Mouse (Mus musculus): Measurements from ENCODE around the gene Plin4.
A peak's percentile ranks its signal among the peaks of the same experiment; 100 is the strongest.
"Not testable (repeated sequence)": the region's sequence is repeated elsewhere in the genome, so short reads cannot be mapped to it uniquely, and the experiment has no call there.

The Plin4 gene

GRCm38 (mm10) chr17:56125276-56125630 lies 15.7 kb upstream of the Plin4 start:
- DNase-seq: no peak

- DNase-seq: peak; percentile 66 to 80
Observed at GRCm38 (mm10) chr17:56124377-56125275, 15.0 kb upstream of the Plin4 start.

GRCm38 (mm10) chr17:56123681-56124340 lies 14.2 kb upstream of the Plin4 start:
- DNase-seq: no peak

DNA sequence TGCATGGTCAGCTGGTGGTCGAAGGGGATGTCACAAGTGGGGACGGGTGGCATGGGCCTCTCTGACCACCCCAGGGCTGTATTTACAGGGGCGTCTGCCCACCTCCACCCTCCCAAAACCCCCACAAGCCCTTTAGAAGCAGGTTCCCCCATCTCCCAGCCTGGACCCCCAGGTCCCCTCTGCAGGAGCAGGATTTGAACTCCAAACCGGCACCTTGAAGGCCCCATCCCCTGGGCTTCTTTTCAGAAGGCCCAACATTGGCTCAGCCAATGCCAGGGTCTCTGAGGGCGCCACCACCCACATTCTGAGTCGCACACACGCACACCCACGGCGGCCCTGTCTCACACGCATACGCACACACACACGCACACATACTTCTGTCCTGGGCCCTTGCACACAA lies 13.6 kb upstream of the Plin4 start:
- no peak for DNase-seq

GRCm38 (mm10) chr17:56121826-56122225 lies 12.2 kb upstream of the Plin4 start, which contains the start of gene Lrg1:
Gene Lrg1 (minus strand): TSS chr17:56122001.
- no peak for DNase-seq

DNA sequence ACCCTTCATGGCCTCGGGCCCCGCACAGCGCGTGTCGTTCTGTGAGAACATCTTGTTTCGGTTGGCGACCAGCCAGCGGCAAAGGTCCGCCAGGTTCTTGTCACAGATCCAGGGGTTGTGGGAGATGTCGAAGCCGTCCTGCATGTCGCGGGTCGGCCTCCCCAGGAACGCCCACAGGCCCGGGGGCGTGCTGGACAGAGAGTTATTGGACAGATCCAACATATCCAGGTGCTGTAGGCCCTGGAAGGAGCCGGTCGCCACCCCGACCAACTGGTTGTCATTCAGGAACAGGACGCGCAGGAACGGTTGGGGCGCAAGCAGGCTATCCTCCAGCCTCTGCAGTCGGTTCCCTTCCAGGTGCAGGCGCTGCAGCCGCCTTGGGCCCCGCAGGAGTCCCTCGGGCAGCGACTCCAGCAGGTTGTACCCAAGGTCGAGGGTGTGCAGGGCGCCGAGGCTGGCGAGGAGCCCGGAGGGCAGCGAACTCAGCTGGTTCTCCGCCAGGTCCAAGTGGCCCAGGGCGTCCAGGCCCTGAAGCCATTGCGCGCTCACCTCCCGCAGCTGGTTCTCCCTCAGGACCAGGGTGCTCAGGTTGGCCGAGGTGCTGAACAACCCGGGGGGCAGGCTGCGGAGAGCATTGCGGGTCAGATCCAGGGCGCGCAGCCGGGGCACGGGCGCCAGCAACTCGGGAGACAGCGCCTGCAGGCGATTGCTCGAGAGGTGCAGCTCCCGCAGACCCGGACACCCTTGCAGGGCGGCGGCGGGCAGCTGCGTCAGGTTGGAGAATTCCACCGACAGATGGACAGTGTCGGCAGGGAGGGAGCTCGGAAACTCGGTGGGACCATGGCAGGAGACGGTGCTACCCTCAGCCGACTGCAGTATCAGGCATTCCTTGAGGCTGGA lies 10.6 kb upstream of the Plin4 start:
- peak; percentile 69 for DNase-seq

- no peak for DNase-seq
Observed at GRCm38 (mm10) chr17:56119431-56119830, 9.8 kb upstream of the Plin4 start.

GRCm38 (mm10) chr17:56117251-56117710 lies 7.7 kb upstream of the Plin4 start, which contains the start of gene Plin5:
Gene Plin5 (minus strand): TSS chr17:56117596.
- peak; percentile 49 to 75 for DNase-seq

- DNase-seq: no peak
Observed at GRCm38 (mm10) chr17:56116193-56116592, 6.6 kb upstream of the Plin4 start.

DNA sequence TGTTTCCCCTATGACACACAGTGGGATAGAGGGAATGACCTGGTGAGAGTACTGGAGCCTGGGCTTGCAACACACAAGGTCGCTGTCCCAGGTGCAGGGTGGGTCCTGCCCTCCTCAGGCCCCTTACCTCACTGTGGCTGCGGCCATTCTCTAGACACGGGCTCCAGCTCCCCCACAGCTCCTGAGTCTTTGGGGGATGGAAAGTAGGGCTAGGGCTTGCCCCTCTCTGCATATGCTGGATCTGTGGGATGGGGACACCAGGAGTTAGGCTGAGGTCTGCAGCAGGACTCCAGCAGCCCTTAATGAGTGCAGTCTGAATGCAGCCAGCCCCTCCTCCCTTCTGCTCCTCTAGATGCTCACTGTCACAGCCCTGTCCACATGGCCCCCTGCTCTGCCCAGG lies 3.1 kb upstream of the Plin4 start:
- no peak for DNase-seq

GRCm38 (mm10) chr17:56111864-56112263 lies 2.3 kb upstream of the Plin4 start:
- peak; percentile 69 to 83 for DNase-seq

GRCm38 (mm10) chr17:56111021-56111420 lies 1.4 kb upstream of the Plin4 start:
- no peak for DNase-seq

- DNase-seq: peak in 1 of 2 experiments; percentile 58
Observed at GRCm38 (mm10) chr17:56110571-56110970, 968 bp upstream of the Plin4 start.

- peak in 1 of 2 experiments; percentile 37 for DNase-seq
Observed at GRCm38 (mm10) chr17:56108334-56109044, 1.1 kb downstream of the Plin4 start.

DNA sequence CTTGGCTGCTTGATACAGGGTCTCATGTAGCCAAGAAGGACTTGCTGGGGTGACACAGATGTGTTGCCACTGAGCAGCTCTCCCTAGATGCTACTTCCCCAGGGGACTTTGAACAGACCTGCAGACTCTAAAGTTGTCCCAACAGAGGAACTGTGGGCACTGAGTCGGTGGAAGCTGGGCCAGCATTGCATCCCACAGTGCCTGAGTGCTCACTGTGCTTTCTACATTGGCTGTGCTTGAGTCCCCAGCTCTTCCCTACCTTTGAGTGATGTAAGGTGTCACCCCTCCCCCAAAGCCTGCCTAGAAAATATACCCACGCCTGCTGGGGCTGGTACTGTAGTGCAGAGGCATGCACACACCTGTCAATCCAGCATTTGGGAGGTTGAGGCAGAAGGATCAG lies 1.9 kb downstream of the Plin4 start:
- no peak for DNase-seq

DNA sequence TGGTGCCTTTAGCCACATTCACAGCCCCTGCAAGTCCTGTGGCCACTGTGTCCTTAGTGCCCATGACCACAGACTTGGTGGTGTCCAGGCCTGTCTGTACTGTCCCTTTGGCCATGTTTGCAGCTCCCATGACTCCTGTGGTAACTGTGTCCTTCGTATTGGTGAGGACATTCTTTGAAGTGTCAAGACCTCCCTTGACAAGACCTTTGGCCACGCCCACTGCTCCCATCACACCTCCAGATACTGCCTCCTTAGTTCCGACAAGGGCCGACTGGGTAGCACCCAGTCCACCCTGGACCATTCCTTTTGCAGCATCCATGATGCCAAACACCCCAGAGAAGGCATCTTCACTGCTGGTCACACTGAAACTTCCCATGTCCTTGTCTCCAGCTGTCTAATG lies 2.6 kb downstream of the Plin4 start:
- DNase-seq: no peak

DNA sequence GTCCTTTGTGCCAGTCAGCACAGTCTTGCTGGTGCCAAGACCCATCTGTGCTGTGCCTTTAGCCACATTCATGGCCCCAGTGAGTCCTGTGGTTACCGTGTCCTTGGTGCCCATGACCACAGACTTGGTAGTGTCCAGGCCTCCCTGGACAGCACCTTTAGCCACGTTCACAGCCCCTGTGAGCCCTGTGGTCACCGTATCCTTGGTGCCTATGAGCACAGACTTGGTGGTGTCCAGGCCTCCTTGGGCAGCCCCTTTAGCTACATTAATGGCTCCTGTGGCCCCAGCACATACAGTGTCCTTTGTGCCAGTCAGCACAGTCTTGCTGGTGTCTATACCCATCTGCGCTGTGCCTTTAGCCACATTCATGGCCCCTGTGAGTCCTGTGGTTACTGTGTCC lies 3.2 kb downstream of the Plin4 start:
- not testable (repeated sequence) for DNase-seq

- DNase-seq: not testable (repeated sequence)
Observed at GRCm38 (mm10) chr17:56104821-56105220, 4.8 kb downstream of the Plin4 start.

- no peak for DNase-seq
Observed at GRCm38 (mm10) chr17:56103465-56104285, 5.9 kb downstream of the Plin4 start.

DNA sequence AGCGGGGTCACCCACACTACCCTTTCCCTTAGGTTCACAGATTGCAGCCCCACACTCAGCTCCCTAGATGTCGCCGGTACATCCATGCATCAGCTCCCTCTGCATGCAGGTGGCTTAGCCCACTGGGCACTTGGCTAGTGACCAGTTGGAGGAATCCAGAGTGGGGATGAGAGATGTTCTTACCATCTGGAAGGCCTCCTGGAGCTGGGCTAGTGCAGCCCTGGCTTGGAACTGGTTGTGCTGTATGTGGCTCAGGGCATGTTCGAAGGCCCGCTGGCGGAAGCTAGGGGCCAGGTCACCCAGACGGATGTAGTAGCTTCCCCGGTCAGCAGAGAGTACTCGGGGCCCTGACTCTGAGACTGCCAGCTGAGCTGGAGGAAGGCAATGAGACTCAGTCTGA lies 6.7 kb downstream of the Plin4 start:
- no peak for DNase-seq

DNA sequence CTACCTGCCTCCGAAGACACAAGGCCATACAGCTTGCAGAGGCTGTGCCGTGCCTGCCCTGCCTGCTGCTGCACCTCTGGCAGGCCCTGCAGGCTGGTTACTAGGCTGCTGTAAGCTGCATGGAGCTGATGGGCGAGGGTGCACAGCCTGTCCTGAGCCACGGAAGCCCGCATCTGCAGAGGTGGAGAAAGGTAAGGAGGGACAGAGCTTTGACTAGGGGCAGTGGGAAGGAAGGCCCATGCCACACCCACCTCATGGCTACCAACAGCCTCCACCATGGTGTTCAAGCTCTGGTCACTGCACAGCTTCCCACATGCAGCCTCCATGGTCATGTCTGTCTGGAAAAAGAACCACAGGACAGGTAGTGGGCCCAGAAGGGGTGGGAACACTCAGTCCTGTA lies 7.4 kb downstream of the Plin4 start:
- no peak for DNase-seq

Measured in cerebellum, postnatal 25 days (tissue).